Mouse (Mus musculus) frontal cortex, postnatal 36 days (tissue): Measurements from ENCODE around the gene Dpy19l1.
A peak's percentile ranks its signal among the peaks of the same experiment; 100 is the strongest.

ENCODE experiments used
- DNase-seq, 2 experiments: peaks; one replicate each; pipeline ENCODE4 v3.0.0; 2022; ENCODE audit warnings: low spot score in 2 of 2

Gene Dpy19l1

DNA sequence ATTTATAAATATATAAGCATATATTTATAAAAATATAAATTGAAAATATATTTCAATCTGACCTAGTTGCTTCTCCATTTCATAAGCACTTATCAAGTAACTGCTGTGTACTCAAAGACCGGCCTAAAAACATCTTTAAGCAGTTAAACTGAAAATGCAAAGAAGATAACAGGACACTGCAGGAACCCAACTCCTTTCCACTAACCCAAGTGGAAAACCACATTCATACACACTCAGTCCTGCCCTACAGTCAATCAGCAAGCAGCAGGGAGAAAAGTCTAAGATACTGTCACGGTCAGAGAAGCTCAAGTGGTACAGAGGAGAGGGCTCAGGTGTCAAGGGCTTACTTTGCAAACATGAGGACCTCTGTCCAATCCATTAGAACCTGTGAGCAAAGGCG, 30.4 kb downstream of the Dpy19l1 start:
- no peak for DNase-seq

DNA sequence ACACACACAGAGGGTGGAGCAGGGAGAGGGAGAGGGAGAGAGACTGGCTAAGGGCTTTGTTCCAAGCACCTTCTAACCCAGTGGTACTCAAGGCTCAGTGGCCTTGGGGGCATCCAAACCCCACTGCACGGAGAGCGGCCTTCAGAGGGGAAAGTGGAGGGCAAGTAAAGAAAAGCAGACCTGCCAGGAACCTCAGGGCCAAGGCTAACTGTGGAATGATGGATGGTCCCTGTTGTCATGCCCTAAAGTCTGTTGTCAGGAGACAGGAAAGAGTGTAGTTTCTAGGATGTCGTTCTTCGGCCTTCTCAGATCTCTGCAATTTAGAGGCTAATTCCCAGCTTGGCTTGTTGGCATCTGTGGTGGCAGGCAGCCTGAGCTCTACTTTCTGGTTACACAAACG, 32.8 kb downstream of the Dpy19l1 start:
- DNase-seq = no peak

DNA sequence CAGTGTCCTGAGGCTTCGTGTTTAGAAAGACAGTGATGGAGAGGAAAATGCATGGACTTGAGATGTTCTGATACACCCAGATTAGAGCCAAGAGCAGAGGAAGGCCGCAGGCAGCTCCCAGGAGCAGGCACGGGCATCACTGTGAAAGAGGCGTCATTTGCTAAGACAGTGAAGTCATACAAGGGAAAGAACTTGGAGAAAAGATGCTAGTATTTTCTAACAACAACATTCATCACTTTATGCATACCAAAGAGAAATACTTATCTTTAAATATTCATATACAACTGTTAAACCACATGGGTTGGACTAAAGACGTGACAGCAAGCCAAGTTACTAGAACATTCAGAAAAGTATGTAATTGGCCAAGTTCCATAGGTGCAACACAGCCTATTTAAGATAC, 35.8 kb downstream of the Dpy19l1 start:
- no peak for DNase-seq

DNA sequence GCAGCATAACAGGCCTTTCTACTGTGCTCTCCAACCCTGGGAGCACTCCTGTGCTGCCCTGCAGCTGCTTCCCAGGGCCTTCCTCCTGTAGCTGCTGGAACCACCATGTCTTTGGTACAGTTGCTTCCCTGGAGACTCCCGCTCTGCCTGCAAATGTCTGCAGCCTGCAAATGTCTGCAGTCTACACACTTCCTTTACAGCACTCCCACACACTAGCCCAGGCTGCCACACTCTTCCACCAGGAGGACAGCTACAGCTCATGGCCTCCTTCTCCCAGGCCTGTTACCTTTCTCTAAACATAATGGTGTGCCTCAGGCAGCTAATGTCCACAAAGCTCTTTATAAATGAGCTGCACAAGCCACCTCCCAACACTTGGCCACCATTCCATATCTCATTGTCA, 36.3 kb downstream of the Dpy19l1 start:
- DNase-seq = peak; percentile 13 to 25

DNA sequence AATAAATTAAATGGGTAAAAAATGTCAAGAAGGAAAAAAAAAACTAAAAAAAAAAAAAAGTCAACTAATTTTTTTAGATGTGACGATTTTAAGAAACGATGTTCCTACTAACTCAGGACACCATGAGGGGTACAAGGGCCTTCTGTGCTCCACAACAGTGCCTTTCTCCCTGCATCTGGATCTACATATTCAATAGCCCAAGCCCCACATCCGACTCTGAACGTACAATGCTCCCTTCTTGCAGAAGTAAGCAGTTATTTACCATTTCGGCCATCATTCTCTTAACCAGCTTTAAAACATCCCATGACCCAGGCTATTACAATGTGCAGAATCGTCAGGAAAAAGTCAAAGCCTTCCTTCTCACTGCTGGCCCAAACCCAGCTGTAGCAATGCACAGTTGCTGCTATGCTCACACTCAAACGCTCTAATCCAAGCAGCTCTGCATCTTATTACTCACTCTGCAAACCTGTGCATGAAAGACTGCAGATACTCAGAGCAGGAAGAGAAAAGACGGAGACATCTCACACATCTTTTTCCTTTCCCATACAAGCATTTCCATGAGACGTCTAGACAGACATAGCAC, 41.5 kb downstream of the Dpy19l1 start:
- DNase-seq = no peak

DNA sequence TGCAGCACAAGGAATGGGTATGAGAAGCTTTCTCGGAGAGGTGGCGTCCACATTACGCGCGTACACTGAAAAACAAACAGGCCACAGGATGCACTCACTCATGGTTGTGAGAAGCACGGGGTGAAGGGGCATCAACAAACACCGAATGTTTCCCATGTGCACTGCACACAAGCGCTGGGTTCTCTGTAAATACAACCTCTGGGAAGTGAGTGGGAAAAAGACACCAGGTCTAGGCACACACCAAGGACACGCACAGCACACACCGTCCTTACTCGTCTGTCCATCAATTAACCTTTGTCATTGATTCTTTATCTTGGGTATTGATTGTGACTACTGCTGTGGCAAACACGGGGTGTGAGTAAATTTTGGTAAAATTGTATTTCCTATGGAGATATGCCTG, 49.1 kb downstream of the Dpy19l1 start:
- DNase-seq = no peak

DNA sequence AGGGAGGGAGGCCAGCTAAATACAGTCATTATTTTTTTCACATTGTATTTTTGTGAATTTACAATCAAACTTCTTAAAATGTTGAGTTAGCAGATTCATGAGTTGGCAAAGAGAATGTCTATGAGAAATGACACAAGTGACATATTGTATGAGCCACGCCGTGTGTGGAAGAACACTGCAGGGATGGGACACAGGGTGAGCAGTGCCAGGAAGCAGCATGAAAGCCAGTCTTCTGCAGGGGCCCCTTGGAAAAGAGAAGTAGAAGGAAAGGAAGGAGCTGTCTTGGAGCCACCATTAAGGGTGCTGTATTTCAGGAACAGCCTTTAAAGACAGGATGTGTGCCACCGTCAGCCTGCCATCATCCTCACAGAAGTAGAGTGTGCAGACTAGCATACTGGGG, 52.0 kb downstream of the Dpy19l1 start:
- no peak for DNase-seq

DNA sequence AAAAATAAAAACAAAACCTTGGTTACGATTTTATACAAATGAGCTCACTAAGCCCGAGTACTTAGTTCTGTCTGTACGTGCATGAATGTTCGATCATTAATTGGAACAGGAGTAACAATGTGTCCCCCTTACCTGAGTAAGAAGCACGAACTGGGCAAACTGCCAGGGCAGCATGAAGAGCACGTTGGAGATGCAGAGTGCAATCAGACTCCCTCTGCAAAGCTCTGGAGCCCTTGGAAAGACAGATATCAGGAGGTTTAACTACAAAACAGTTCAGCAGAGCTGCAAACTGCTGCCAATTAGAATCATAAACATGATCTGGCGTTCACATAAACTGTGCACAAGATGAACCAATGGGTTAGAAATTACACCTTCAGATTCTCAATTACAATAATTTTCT, 52.4 kb downstream of the Dpy19l1 start:
- DNase-seq = no peak

DNA sequence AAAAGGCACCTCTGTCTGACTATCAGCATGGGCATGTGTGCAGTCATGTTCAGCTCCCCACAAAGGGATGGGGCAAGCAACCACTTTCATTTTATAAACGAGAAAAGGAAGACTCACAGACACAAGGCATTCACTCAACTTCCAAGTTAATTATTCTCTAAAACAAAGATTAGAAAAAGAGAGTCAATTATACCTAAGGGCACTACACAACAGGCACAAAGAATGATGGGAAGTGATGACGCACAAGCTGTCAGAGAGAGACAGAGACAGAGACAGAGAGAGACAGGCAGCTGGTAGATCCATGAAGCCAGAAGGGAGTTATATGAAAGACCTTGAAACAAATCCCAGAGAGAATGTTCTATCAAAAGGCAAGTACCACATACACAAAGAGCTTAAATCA, 68.0 kb downstream of the Dpy19l1 start:
- no peak for DNase-seq

DNA sequence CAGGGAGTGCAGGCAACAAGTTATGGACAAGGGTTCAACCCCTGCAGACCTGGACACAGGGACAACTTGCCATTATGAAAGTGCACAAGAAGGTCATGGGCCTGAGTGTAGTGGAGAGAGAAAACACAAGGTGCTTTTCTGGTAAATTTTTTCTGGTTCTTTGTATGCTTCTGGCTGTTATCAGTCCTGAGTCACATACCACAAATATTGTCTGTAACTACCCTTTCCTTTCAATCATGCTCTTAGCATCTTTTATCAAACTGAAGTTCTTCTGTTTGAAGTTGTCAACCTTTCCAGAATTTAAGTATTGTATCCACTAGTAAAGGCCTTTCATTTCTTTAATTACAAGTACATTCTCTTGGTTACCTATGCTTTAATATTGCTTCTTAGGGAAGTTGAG, 73.2 kb downstream of the Dpy19l1 start:
- no peak for DNase-seq

DNA sequence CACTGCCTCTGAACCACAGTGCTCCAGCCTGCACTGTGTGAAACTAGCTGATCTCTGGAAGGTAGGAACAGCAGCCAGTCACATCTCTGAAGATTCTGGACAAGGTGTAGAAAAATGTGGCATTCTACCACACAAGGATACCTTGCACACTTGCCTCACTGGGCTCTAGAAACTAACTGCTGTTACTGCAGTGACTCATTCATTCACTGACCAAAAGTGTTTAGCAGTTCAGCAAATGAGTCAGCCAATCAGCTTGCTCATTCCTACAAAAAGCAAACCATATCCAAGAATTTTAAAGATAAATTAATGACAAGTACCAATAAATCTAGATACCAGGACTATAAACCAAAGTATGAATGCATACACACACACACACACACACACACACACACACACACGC, 77.3 kb downstream of the Dpy19l1 start:
- no peak for DNase-seq

DNA sequence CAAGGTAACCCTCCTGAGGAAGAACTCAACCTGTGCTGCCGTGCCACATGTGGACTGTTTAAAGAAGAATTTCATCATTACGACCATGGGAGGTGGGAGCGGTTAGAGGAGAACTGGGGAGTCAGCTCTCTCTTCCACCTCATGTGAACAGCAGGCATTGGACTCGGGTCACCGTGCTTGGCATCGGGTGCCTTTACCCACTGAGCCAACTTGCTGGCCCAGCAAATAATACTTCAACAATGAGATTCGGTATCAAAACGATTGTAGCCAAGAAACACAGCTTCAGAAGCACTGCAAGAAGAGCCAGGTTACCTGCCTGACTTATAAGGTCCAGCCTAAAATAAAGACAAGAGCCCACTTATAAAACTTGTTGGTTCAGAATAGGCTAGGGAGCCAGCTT, 79.7 kb downstream of the Dpy19l1 start:
- no peak for DNase-seq

DNA sequence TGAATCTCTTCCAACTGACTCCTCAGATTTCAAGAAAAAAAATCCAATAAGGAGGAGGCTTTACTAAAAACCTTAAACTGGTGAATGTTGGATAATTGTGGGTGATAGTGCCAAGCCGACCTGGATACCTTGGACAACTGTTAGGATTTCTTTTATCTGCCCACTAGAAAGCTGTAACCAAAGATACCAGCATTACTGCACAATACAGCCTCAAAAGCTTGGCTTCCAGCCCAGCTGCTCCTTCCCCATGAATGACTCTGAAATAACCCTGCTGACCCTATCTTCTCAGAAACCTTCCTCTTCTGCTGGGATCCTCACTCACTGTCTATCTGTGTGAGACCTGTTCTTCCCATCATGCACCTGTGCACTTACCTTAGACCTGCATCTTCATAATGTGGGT, 81.1 kb downstream of the Dpy19l1 start:
- DNase-seq = no peak

DNA sequence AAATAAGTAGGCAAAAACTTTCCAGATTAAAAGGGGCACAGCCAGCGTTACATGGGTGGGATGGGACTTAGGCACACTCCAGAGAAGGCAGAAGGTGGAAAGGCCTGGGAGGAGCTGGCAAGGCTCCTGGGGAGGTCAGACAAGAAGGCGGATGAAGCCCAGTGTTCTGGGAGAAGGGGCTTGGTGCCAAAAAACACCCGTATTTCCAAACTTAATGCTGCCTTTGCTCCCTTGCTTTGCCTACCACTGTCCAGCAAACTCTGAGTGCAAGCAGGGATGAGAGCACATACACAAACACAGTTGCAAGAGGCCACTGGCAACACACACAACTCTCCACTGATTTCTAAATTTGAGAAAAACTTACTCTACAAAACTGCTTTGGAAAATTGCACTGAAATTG, 81.7 kb downstream of the Dpy19l1 start:
- no peak for DNase-seq

DNA sequence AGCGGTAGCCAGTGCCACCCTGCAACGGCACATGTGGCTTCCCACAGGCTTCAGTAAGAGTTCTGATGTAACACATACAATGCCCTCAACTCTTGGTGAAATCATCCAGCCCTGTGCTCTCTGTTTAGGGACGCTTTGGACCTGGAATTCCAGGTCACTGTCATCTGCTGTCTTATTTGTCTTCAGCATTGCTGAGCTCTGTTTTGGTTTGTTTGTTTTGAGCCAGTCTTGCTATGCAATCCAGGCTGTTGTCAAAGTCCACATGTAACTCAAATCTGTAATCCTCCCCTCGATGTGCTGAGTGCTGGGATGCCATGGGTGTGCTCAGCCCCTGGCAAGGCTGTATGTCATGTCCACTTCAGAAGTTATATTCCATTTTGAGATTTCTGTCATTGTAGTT, 82.8 kb downstream of the Dpy19l1 start:
- DNase-seq = no peak

DNA sequence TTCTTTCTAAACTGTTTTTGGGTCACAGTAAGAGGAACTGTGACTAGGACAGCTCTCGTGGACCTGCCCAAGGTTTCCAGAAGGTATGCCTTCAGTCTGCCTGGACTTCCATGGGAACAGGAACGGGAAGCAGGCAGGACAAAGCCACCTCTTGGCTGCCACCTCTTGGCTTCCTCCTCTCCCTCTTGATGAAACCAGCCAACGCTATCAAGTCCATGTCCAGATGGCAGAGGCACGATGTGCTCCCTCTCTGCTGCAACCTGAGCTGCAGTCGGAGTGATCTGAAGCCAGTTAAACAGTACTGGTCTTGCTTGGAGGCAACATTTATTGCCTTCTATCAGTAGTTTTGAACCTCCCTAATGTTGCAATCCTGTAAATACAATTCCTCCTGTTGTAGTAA, 84.7 kb downstream of the Dpy19l1 start:
- DNase-seq = no peak

DNA sequence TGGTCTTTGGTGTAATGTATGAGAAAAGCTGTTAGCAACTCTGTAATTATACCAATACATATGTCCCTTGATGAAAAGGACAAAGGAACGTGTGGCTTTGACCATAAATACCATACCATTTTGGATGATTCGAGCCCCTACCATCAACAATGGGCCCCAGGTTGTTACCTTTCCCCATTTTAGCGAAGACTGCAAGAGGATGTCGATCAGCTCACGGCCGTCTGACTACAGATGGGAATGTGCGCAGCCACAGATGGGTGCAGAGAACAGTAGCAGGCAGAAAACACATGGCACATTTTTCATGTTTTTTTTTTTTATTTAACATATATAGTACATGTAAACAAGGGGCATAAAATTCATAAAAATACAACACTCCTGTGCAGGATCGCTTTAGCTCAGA, 91.5 kb downstream of the Dpy19l1 start:
- DNase-seq = no peak

DNA sequence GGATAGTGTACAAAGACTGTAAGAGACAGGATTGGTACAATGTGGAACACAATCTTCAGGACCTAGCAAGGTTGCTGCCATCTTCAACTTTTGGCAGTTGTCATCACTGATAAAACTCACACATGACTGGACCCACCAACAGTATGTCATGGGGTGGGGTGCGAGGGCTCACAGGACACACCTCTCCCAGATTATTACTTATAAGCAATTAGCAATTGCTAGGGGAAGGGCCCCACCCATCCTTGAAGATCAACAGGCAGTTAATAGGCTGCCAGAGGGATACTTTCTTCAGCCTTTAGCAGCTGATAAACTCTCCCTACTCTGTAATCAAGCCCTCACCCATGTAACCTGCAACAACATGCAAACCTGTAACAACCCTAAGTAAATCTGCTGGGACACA, 92.5 kb downstream of the Dpy19l1 start:
- no peak for DNase-seq

DNA sequence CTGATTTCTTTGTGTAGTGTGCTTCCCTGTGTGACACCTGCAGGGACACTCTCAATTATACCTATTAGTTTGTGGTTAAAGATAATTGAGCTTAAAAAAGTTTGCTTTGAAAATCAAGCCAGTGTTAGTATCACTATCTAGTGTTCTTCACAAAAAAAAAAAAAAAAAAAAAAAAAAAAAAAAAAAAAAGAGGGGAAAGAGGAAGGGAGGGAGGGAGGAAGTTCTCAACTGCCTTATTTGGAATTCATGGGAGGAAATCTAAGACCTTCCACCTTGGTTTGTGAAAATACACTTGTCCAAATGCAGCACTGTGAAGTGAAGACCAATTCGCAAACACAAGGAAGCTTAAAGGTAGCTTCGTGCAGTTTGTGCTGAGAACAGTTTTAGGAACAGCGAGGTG, 94.9 kb downstream of the Dpy19l1 start:
- DNase-seq = no peak

DNA sequence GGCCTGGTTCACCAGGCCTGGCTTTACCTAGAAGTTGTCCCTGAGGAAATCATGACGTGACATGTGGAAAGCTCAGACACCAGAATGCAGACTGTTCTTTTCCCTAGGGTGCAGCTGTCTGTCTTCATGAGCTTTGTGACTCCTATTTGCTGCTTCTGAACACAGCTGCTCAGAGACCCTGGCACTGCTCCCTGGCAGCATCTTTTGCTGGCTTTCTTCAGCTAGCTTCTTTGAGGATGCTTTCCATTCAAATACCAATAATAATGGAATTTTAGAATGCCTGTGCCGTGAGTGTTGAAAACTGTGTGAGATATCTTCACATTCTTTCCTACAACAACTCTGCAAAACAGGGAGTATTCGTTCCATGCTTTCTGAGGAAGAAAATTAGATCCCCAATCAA, 108.8 kb downstream of the Dpy19l1 start:
- no peak for DNase-seq

DNA sequence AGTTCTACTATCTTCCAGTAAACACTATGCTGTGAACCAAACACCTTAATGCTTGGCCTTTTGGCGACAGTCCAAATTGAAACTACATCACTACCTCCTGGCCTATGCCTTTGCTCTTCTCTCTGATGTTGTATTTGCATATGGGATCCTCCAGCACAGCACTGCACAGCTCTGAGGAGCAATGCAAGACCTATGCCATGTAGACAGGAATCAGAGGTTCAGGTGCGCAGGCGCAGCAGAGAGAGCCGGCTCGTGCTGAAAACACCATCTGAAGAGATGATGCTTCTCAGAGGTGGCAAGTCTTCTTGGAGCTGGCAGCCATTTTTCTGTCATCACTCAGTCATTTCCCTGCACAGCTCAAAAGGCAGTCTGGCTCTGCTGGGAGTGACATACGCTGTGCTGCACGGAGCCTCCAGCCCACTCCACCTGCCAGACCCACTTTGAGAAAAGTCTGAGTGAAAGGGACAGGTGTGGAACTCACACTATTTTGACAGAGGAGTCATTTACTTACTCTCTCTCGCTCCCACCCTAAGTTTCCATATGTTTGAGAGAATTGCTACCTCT, 112.1 kb downstream of the Dpy19l1 start:
- DNase-seq = peak; percentile 11 to 29

DNA sequence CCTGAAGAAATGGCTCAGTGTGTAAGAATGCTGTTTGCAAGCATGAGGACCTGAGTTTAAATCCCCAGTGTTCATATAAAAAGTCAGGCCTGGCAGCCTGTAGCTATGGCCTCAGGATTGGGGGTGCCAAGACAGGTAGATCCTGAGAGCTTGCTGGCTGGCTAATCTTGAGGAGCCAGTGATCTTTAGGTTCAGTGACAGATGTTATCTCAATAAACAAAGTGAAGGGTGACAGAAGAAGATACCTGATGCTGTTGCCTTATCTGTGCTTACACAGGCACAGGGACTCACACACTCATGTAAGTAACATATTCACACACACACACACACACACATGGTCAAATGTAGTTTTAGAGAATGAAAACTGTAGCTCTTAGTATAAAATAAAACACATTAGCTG, 115.7 kb downstream of the Dpy19l1 start:
- DNase-seq = no peak

DNA sequence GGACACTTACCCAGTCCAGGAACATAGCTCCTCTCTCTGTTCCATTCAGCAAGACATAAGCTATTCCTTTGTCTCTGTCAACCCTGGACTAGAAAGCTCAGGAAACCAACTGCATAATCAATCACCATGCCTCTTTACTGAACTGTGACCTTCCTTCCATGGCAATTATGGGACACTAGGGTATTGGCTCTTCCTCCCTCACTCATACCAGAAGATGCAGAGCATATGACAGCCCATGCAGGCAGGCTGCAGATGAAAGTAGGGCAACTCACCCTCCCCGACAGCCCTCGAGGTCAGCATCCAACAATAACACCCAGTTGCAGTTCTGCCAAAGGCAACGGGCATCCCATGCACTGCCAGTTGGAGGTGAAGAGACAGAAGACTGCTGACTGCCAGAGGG, 123.6 kb downstream of the Dpy19l1 start:
- DNase-seq = no peak

DNA sequence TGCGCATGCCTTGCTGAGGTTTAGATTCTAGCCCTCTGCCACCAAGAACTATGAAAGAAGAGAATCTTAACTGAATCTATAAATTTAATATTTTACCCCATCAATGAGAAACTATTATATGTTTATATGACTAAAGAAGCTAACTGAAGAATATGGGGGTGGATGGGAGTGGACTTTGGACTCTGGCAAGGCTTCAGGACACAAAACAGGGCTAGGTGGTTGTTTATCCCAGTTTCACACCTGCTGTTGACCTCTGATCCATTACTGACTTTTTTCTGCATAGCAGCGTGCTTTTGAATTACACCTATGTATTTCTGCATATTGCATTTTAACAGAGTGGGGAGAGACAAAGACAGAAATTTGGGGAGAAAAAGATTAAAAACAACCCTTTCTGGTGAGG, 124.1 kb downstream of the Dpy19l1 start:
- DNase-seq = no peak
